Mouse (Mus musculus): ENCODE results near the gene Auh.

DNA sequence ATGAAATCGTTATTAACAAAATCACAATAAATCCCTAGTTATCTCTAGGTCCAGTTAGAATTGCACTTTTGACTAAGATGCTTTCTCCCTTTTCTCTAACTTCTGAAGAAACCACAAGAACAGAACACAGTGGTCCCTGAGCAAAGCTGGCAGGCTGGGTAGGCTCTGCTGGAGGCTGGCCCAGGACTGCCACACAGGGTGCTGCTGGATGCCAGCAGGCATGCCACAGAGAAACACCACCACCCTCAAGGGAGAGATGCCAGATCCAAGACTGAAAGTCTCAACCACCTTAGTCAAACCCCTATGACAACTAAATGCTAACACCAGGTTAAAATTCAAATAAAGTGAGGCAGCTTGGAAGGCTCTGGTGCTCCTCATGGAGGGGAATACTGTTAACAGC lies 36.7 kb downstream of the Auh start:
- TF ChIP-seq CTCF (conservative IDR thresholded peaks at IDR 0.05; ENCODE audit: insufficient read depth, insufficient read length, low read depth, low read length), result no peak
- TF ChIP-seq POLR2A (IDR thresholded peaks at IDR 0.05; ENCODE audit: low read depth, low read length), result no peak
